Comparison of ENCODE assay signal across 7 mouse cellular contexts in the genomic region with DNA sequence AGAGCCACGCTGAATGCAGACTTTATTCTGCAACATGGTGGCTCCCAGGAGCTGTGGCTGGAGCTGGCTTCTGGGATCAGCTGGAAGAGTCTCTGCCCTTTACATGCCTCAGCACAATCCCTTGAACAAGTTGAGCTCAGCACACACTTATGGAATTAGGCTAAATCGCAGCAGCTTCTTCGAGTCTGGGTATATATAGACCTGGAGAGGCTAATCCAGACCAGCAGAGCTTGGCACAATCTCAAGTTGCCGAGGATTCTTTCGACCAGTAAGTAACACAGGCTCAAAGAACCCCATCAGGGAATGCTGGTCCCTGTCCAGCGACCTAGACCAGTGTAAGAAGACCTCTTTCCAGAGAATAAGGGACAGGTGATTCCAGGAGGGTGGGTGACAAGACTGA. TPM values are rescaled to one million over a fixed set of nuclear protein-coding genes. Genes with fewer than 3 reads are reported as not detected.
DNase-seq lines count a peak whose midpoint lies in the region; ATAC-seq and TF ChIP-seq lines count a peak whose summit lies in the region.

No protein-coding gene starts in this region.

- 53% methylated on average over 6 of the region's 6 CpGs for WGBS in lung, adult 2 months
- 45% methylated on average over 6 of the region's 6 CpGs for WGBS in embryonic facial prominence, embryonic 13.5 days
- 57% methylated on average over 6 of the region's 6 CpGs for WGBS in hindbrain, embryonic 15.5 days

- H3K36me3 ChIP-seq in embryonic facial prominence, embryonic 13.5 days = peaks cover 22% of the 10 kb centered on the region
- H3K36me3 ChIP-seq in hindbrain, embryonic 15.5 days = no peaks in the 10 kb centered on the region

- peaks cover 45% of the 10 kb centered on the region for H3K4me1 ChIP-seq in lung, adult 2 months (ENCODE audit: control insufficient read depth, insufficient read depth, low read length)
- peaks cover 30% of the 10 kb centered on the region for H3K4me1 ChIP-seq in embryonic facial prominence, embryonic 13.5 days
- H3K4me1 ChIP-seq in hindbrain, embryonic 15.5 days (replicated peaks) = peaks cover 45% of the 10 kb centered on the region

- peak; percentile 23 for DNase-seq in lung, adult 2 months
- DNase-seq in lung, postnatal 36 days = no peak
- DNase-seq in retina, postnatal 1 day = peak; percentile 52
- DNase-seq in thymus, adult 18-20 months = no peak
- DNase-seq in left cerebral cortex, adult 8-10 months (ENCODE audit: low spot score in 2 of 2) = no peak

- peak overlapping the region; percentile 62 for H3K27ac ChIP-seq in embryonic facial prominence, embryonic 13.5 days
- H3K27ac ChIP-seq in hindbrain, embryonic 15.5 days (replicated peaks) = peak overlapping the region; percentile 72

- no peaks in the 10 kb centered on the region for H3K27me3 ChIP-seq in embryonic facial prominence, embryonic 13.5 days
- no peaks in the 10 kb centered on the region for H3K27me3 ChIP-seq in hindbrain, embryonic 15.5 days

- H3K4me2 ChIP-seq in embryonic facial prominence, embryonic 13.5 days = peak overlapping the region; percentile 11; the same call in 1 of the 2 replicates
- H3K4me2 ChIP-seq in hindbrain, embryonic 15.5 days = no peak overlapping the region

- H3K9me3 ChIP-seq in embryonic facial prominence, embryonic 13.5 days = no peaks in the 10 kb centered on the region
- no peaks in the 10 kb centered on the region for H3K9me3 ChIP-seq in hindbrain, embryonic 15.5 days

- H3K9ac ChIP-seq in embryonic facial prominence, embryonic 13.5 days = no peak overlapping the region
- H3K9ac ChIP-seq in hindbrain, embryonic 15.5 days = peak overlapping the region; percentile 5

- TF ChIP-seq CTCF in lung, adult 2 months (IDR thresholded peaks at IDR 0.05; ENCODE audit: insufficient read depth, low read length) = no peak

- TF ChIP-seq POLR2A in lung, adult 2 months (IDR thresholded peaks at IDR 0.05; ENCODE audit: borderline replicate concordance, extremely low read depth, low read depth, low read length) = no peak

- H3K4me3 ChIP-seq in lung, adult 2 months (replicated peaks; ENCODE audit: extremely low read depth, low read depth, low read length) = no peak overlapping the region
- H3K4me3 ChIP-seq in embryonic facial prominence, embryonic 13.5 days = no peak overlapping the region
- H3K4me3 ChIP-seq in hindbrain, embryonic 15.5 days = no peak overlapping the region

- no peak for ATAC-seq in embryonic facial prominence, embryonic 13.5 days (ENCODE audit: insufficient number of reproducible peaks, insufficient read depth, low FRiP score, low TSS enrichment, low read depth)
- ATAC-seq in hindbrain, embryonic 15.5 days (ENCODE audit: low FRiP score, low read depth) = no peak

RNA-seq across cellular contexts. Expression of a gene that starts 31.8 kb away (rescaled TPM):
- 79.4 and 80.3 TPM in 2 replicates for polyA plus RNA-seq in lung, adult 2 months (2012; rRNA removed)
- polyA plus RNA-seq in embryonic facial prominence, embryonic 13.5 days (2015; fragmentation: Nextera tagmentation; extraction: Ambion mirVana) = 23.0 and 25.7 TPM in 2 replicates
- polyA plus RNA-seq in hindbrain, embryonic 15.5 days (2015; fragmentation: Nextera tagmentation; extraction: Ambion mirVana) = 16.1 and 17.9 TPM in 2 replicates
- total RNA-seq in left cerebral cortex, adult 8-10 months (2022) = 10 to 100 TPM; 57.0 to 68.5 (median 63.4) TPM

Comparison
In these comparisons a context has a peak if more than half of its experiments do, and no peak if none do; other contexts are left out.
1. DNase-seq: peak in lung, adult 2 months (single experiment) and retina, postnatal 1 day (single experiment); none in lung, postnatal 36 days (single experiment), thymus, adult 18-20 months (0 of 2) and left cerebral cortex, adult 8-10 months (0 of 2).